Mouse (Mus musculus) NIH3T3 (cell line): ENCODE data around the gene Xrcc2.

Source experiments
- DNase-seq: peaks from one replicate; pipeline ENCODE4 v3.0.0-alpha.2; 2012; ENCODE audit warnings: low read depth

The Xrcc2 gene

GRCm38 (mm10) chr5:25668306-25668705 lies 37.3 kb downstream of the Xrcc2 start:
- DNase-seq = no peak

GRCm38 (mm10) chr5:25666684-25667083 lies 38.9 kb downstream of the Xrcc2 start:
- no peak for DNase-seq

- DNase-seq = peak; percentile 9
Observed at GRCm38 (mm10) chr5:25666108-25666507, 39.5 kb downstream of the Xrcc2 start.

- DNase-seq = no peak
Observed at GRCm38 (mm10) chr5:25665516-25665915, 40.1 kb downstream of the Xrcc2 start.

GRCm38 (mm10) chr5:25663165-25663564 lies 42.5 kb downstream of the Xrcc2 start:
- no peak for DNase-seq

GRCm38 (mm10) chr5:25654578-25654987 lies 51.0 kb downstream of the Xrcc2 start:
- DNase-seq = no peak

GRCm38 (mm10) chr5:25653377-25653776 lies 52.2 kb downstream of the Xrcc2 start:
- DNase-seq = no peak

GRCm38 (mm10) chr5:25652435-25652834 lies 53.2 kb downstream of the Xrcc2 start:
- DNase-seq = no peak

GRCm38 (mm10) chr5:25645661-25646364 lies 59.8 kb downstream of the Xrcc2 start:
- no peak for DNase-seq

GRCm38 (mm10) chr5:25644509-25644908 lies 61.1 kb downstream of the Xrcc2 start:
- no peak for DNase-seq

- no peak for DNase-seq
Observed at GRCm38 (mm10) chr5:25642741-25643140, 62.9 kb downstream of the Xrcc2 start.
